Mouse (Mus musculus): ENCODE measurements around the gene Stk19.
"Not testable (repeated sequence)": the region's sequence is repeated elsewhere in the genome, so short reads cannot be mapped to it uniquely, and the experiment has no call there.

Stk19 gene

DNA sequence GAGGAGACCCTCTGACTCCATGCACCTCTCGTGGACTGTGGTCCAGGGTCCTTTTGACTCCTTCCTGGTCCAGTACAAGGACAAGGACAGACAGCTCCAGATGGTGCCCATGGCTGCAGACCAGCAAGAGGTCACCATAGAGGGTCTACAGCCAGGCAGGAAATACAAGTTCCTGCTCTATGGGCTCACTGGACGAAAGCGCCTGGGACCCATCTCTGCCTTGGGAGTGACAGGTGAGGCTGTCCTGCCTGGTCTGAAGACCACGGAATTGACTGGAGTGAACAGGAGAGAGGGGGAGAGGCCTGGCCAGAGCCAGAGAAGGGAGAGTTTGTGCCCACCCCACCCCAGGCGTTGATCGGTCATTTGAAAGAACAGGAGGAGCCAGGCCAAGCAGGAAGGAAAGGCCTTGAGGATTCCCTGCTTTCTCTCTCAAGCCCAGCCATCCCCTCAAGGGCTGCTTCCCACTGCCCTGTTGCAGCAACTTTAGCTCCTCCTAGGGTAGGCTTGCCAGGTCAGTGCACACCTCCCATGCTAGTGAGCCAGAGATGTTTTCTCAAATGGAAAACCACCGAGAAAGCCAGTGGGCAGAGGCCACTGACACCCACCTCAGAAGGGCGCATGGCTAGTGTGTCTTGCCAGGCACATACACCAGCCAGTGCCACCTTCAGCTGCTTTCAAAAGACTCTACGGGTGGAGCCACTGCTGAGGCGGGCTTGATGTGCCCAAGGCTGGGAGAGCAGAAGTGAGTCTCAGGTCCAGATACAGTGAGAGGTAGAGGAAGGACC lies 39.3 kb downstream of the Stk19 start:
- not testable (repeated sequence) for DNase-seq (ENCODE audit: low spot score in 2 of 2)

- no peak for DNase-seq (ENCODE audit: low spot score in 2 of 2)
These were observed 40.2 kb downstream of the Stk19 start for GRCm38 (mm10) chr17:34796311-34797140.

DNA sequence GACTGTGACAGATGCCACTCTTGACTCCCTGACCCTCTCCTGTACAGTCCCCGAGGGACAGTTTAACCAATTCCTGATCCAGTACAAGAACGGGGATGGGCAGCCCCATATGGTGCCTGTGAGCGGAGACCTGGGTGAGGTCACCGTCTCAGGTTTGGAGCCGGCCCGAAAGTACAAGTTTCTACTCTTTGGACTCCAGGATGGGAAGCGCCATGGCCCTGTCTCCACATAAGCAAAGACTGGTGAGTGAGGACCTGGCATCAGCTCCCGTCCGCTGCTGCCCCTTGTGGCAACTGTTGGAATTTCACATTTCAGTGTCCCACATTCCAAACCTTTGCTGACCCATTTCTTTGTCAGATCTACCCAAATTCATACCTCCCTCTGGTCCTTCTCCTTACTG lies 41.1 kb downstream of the Stk19 start:
- DNase-seq (ENCODE audit: low spot score in 2 of 2) = no peak

- no peak for DNase-seq (ENCODE audit: low spot score in 2 of 2)
These were observed 41.7 kb downstream of the Stk19 start for GRCm38 (mm10) chr17:34795016-34795415.

- no peak for DNase-seq (ENCODE audit: low spot score in 2 of 2)
These were observed 58.9 kb downstream of the Stk19 start for GRCm38 (mm10) chr17:34777680-34778325.

All from frontal cortex, postnatal 10 days (tissue).